Mouse (Mus musculus): ENCODE results near the gene Acap2. TPM values are rescaled to one million over a fixed set of nuclear protein-coding genes. Genes with fewer than 3 reads are reported as not detected.

The Acap2 gene
- polyA plus RNA-seq, 1 experiment, result not detected

DNA sequence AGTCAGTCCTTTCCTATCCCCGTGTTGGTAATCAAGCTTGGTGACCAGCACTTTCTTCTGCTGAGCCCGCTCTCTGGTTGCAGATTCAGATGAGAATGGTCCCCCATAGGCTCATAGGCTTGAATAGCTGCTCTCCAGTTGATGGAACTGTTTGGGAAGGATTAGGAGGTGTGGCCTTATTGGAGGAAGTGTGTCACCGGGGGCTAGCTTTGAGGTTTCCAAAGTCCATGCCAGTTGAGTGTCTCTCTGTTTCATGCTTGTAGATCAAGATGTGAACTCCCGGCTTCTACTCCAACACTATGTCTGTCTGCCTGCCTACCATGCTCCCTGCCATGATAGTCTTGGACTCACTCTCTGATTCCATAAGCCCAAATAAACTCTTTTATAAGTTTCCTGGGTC, 14.2 kb upstream of the Acap2 start:
- H3K27ac ChIP-seq (ENCODE audit: insufficient read depth, low read depth, low read length), result no peak overlapping the region
- H3K4me1 ChIP-seq (ENCODE audit: control insufficient read depth, insufficient read depth, low read length), result no peaks in the 10 kb centered on the region
- WGBS, result 97% methylated on average over 4 of the region's 4 CpGs
- H3K4me3 ChIP-seq (ENCODE audit: insufficient read depth, low read depth, low read length), result no peak overlapping the region
- TF ChIP-seq POLR2A (IDR thresholded peaks at IDR 0.05; ENCODE audit: insufficient read depth, low read depth, low read length) (no peak), CTCF (IDR thresholded peaks at IDR 0.05; ENCODE audit: insufficient read depth, low read depth, low read length) (no peak)

- Histone ChIP-seq H3K27ac (ENCODE audit: insufficient read depth, low read depth, low read length) (no peak overlapping the region), H3K4me1 (ENCODE audit: control insufficient read depth, insufficient read depth, low read length) (no peaks in the 10 kb centered on the region; the same call in 1 of the 2 replicates), H3K4me3 (ENCODE audit: insufficient read depth, low read depth, low read length) (no peak overlapping the region)
- 80% methylated on average over 6 of the region's 6 CpGs for WGBS
- no peak for TF ChIP-seq POLR2A (IDR thresholded peaks at IDR 0.05; ENCODE audit: insufficient read depth, low read depth, low read length)
- no peak for TF ChIP-seq CTCF (IDR thresholded peaks at IDR 0.05; ENCODE audit: insufficient read depth, low read depth, low read length)
Measured at GRCm38 (mm10) chr16:31213463-31213862, 12.4 kb upstream of the Acap2 start.

GRCm38 (mm10) chr16:31211503-31211902, 10.5 kb upstream of the Acap2 start:
- Histone ChIP-seq H3K4me1 (ENCODE audit: control insufficient read depth, insufficient read depth, low read length) (no peaks in the 10 kb centered on the region; the same call in 1 of the 2 replicates), H3K27ac (ENCODE audit: insufficient read depth, low read depth, low read length) (no peak overlapping the region), H3K4me3 (ENCODE audit: insufficient read depth, low read depth, low read length) (no peak overlapping the region)
- no peak for TF ChIP-seq CTCF (IDR thresholded peaks at IDR 0.05; ENCODE audit: insufficient read depth, low read depth, low read length)
- TF ChIP-seq POLR2A (IDR thresholded peaks at IDR 0.05; ENCODE audit: insufficient read depth, low read depth, low read length), result no peak
- 45% methylated on average over 9 of the region's 9 CpGs for WGBS

- H3K27ac ChIP-seq (ENCODE audit: insufficient read depth, low read depth, low read length), result no peak overlapping the region
- 85% methylated on average over 4 of the region's 4 CpGs for whole genome bisulfite sequencing
Measured at GRCm38 (mm10) chr16:31210453-31210852, 9.4 kb upstream of the Acap2 start.

DNA sequence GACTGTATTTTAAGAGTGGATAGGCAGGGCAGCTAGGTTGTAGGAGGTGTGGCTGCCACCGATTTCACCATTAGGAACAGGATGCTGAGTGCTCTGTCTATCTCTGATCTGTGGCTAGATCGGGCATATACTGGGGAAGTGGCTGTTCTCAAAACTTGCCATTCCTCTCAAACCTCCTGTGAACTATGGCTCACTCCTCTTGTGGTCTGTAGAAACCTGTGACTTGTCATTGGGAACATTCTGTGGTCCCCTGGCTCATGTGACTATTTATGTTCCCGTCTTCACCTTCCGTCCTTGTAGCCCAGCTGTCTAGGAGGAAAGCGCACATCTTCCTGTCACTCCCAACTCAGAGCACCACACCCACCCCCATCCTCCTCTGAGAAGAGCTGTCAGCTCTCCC, 8.9 kb upstream of the Acap2 start:
- no peaks in the 10 kb centered on the region; the same call in 1 of the 2 replicates for H3K4me1 ChIP-seq (ENCODE audit: control insufficient read depth, insufficient read depth, low read length)
- no peak overlapping the region for H3K4me3 ChIP-seq (ENCODE audit: insufficient read depth, low read depth, low read length)
- no peak overlapping the region for H3K27ac ChIP-seq (ENCODE audit: insufficient read depth, low read depth, low read length)
- WGBS, result 84% methylated on average over 5 of the region's 5 CpGs
- TF ChIP-seq CTCF (IDR thresholded peaks at IDR 0.05; ENCODE audit: insufficient read depth, low read depth, low read length) (no peak), POLR2A (IDR thresholded peaks at IDR 0.05; ENCODE audit: insufficient read depth, low read depth, low read length) (no peak)

More at GRCm38 (mm10) chr16:31210453-31210852, 9.4 kb upstream of the Acap2 start:
- H3K4me1 ChIP-seq (ENCODE audit: control insufficient read depth, insufficient read depth, low read length), result no peaks in the 10 kb centered on the region; the same call in 1 of the 2 replicates
- TF ChIP-seq CTCF (IDR thresholded peaks at IDR 0.05; ENCODE audit: insufficient read depth, low read depth, low read length) (no peak), POLR2A (IDR thresholded peaks at IDR 0.05; ENCODE audit: insufficient read depth, low read depth, low read length) (no peak)
- no peak overlapping the region for H3K4me3 ChIP-seq (ENCODE audit: insufficient read depth, low read depth, low read length)

GRCm38 (mm10) chr16:31205726-31206125, 4.7 kb upstream of the Acap2 start:
- Histone ChIP-seq H3K4me1 (ENCODE audit: control insufficient read depth, insufficient read depth, low read length) (no peaks in the 10 kb centered on the region; the same call in 1 of the 2 replicates), H3K27ac (ENCODE audit: insufficient read depth, low read depth, low read length) (no peak overlapping the region), H3K4me3 (ENCODE audit: insufficient read depth, low read depth, low read length) (no peak overlapping the region)
- WGBS, result 93% methylated on average over 7 of the region's 7 CpGs
- TF ChIP-seq POLR2A (IDR thresholded peaks at IDR 0.05; ENCODE audit: insufficient read depth, low read depth, low read length), result no peak
- TF ChIP-seq CTCF (IDR thresholded peaks at IDR 0.05; ENCODE audit: insufficient read depth, low read depth, low read length), result no peak

GRCm38 (mm10) chr16:31205187-31205586, 4.1 kb upstream of the Acap2 start:
- Histone ChIP-seq H3K4me3 (ENCODE audit: insufficient read depth, low read depth, low read length) (no peak overlapping the region), H3K27ac (ENCODE audit: insufficient read depth, low read depth, low read length) (no peak overlapping the region), H3K4me1 (ENCODE audit: control insufficient read depth, insufficient read depth, low read length) (no peaks in the 10 kb centered on the region; the same call in 1 of the 2 replicates)
- TF ChIP-seq POLR2A (IDR thresholded peaks at IDR 0.05; ENCODE audit: insufficient read depth, low read depth, low read length) (no peak), CTCF (IDR thresholded peaks at IDR 0.05; ENCODE audit: insufficient read depth, low read depth, low read length) (no peak)
- 91% methylated on average over 8 of the region's 8 CpGs for WGBS

DNA sequence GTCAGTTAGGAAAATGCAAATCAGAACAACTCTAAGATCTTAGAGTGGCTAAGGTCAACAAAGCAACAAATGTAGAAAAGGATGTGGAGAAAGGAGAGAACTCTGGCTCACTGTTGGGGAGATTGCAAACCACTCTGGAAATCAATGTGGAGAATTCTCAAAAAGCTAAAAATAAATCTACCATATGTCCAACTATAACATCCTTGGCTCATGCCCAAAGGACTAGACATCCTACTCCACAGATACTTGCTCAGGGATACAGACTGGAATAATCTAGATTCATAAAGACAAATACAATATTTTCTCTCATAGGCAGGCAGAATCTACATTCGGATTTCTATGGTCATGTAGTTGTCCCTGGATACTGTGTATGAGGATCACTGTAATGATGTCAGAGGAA, 3.2 kb upstream of the Acap2 start:
- WGBS, result 74% methylated on average over 1 of the region's 1 CpGs
- no peak for TF ChIP-seq CTCF (IDR thresholded peaks at IDR 0.05; ENCODE audit: insufficient read depth, low read depth, low read length)
- no peak for TF ChIP-seq POLR2A (IDR thresholded peaks at IDR 0.05; ENCODE audit: insufficient read depth, low read depth, low read length)
- H3K27ac ChIP-seq (ENCODE audit: insufficient read depth, low read depth, low read length), result no peak overlapping the region
- no peaks in the 10 kb centered on the region for H3K4me1 ChIP-seq (ENCODE audit: control insufficient read depth, insufficient read depth, low read length)
- H3K4me3 ChIP-seq (ENCODE audit: insufficient read depth, low read depth, low read length), result no peak overlapping the region

DNA sequence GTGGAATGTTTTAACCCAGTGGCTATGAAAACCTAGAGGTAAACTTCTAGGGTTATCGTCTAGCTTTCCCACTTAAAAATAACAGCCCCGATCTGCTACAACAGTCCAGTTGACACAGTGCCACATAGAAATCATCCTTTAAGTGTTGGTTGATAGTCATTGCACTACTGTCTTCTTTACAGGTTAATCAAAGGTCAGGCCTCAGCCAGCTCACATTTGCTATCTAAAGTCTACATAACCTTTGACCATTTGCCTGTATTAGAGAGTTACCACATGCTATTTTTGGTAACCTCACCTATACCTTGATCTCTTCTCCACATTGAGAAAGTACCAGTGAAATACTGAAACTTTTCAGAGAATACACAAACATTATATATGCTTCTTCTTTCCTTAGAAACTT, 659 bp upstream of the Acap2 start:
- WGBS, result 86% methylated on average over 2 of the region's 2 CpGs
- no peak overlapping the region for H3K27ac ChIP-seq (ENCODE audit: insufficient read depth, low read depth, low read length)
- peaks cover 5% of the 10 kb centered on the region for H3K4me1 ChIP-seq (ENCODE audit: control insufficient read depth, insufficient read depth, low read length)
- TF ChIP-seq CTCF (IDR thresholded peaks at IDR 0.05; ENCODE audit: insufficient read depth, low read depth, low read length), result no peak
- TF ChIP-seq POLR2A (IDR thresholded peaks at IDR 0.05; ENCODE audit: insufficient read depth, low read depth, low read length), result no peak
- no peak overlapping the region for H3K4me3 ChIP-seq (ENCODE audit: insufficient read depth, low read depth, low read length)
